Mouse (Mus musculus): Measurements from ENCODE around the gene Kif1b. TPM values are rescaled to one million over a fixed set of nuclear protein-coding genes. Genes with fewer than 3 reads are reported as not detected.

The Kif1b gene
- total and polyA plus RNA-seq, 3 experiments, result 8.8 to 20.2 (median 16.3) TPM

GRCm38 (mm10) chr4:149292984-149293383 lies 14.5 kb downstream of the Kif1b start:
- no peak for TF ChIP-seq BHLHE40 (IDR thresholded peaks at IDR 0.05; ENCODE audit: borderline replicate concordance, low read depth, low read length)
- H3K27me3 ChIP-seq (ENCODE audit: control insufficient read depth in 1 of 2, insufficient read depth in 2 of 2, low read length in 2 of 2), result no peaks in the 10 kb centered on the region
- H3K4me3 ChIP-seq (ENCODE audit: control insufficient read depth in 1 of 2, insufficient read depth in 1 of 2, low read depth in 2 of 2, low read length in 2 of 2), result no peak overlapping the region
- H3K27ac ChIP-seq (ENCODE audit: control insufficient read depth, low read depth, low read length), result no peak overlapping the region
- H3K9me3 ChIP-seq (replicated peaks; ENCODE audit: insufficient read depth, low read length), result no peaks in the 10 kb centered on the region
- H3K79me2 ChIP-seq (ENCODE audit: control insufficient read depth, insufficient read depth, low read length, poor library complexity), result no peaks in the 10 kb centered on the region
- no peaks in the 10 kb centered on the region for H3K36me3 ChIP-seq (ENCODE audit: control insufficient read depth in 1 of 2, insufficient read depth in 2 of 2, low read length in 2 of 2)
- H3K9ac ChIP-seq (ENCODE audit: control insufficient read depth, low read depth, low read length, poor library complexity, severe bottlenecking), result no peak overlapping the region
- no peak for DNase-seq (ENCODE audit: low read depth, low spot score)
- no peaks in the 10 kb centered on the region; a peak in 1 of 4 replicates for H3K4me1 ChIP-seq (ENCODE audit: control insufficient read depth in 1 of 2, insufficient read depth in 2 of 2, low read length in 2 of 2)

- no peaks in the 10 kb centered on the region for H3K36me3 ChIP-seq (ENCODE audit: control insufficient read depth in 1 of 2, insufficient read depth in 2 of 2, low read length in 2 of 2)
- H3K27ac ChIP-seq (ENCODE audit: control insufficient read depth, low read depth, low read length), result no peak overlapping the region
- H3K27me3 ChIP-seq (ENCODE audit: control insufficient read depth in 1 of 2, insufficient read depth in 2 of 2, low read length in 2 of 2), result no peaks in the 10 kb centered on the region
- no peaks in the 10 kb centered on the region for H3K9me3 ChIP-seq (replicated peaks; ENCODE audit: insufficient read depth, low read length)
- TF ChIP-seq TBP (IDR thresholded peaks at IDR 0.05; ENCODE audit: low read depth, low read length) (no peak), ETS1 (IDR thresholded peaks at IDR 0.05; ENCODE audit: low read depth, low read length) (no peak), HCFC1 (IDR thresholded peaks at IDR 0.05; ENCODE audit: low read depth, low read length) (no peak), MAFK (IDR thresholded peaks at IDR 0.05; ENCODE audit: borderline replicate concordance, low read depth, low read length) (no peak), POLR2AphosphoS2 (IDR thresholded peaks at IDR 0.05; ENCODE audit: low read length) (no peak), POLR2AphosphoS5 (IDR thresholded peaks at IDR 0.05; ENCODE audit: borderline replicate concordance, low read depth, low read length) (no peak), RAD21 (IDR thresholded peaks at IDR 0.05; ENCODE audit: low read depth, low read length) (no peak), RCOR1 (IDR thresholded peaks at IDR 0.05; ENCODE audit: low read depth, low read length) (no peak), MAZ (IDR thresholded peaks at IDR 0.05; ENCODE audit: low read depth, low read length) (no peak), NELFE (IDR thresholded peaks at IDR 0.05; ENCODE audit: low read depth, low read length) (no peak), EP300 (IDR thresholded peaks at IDR 0.05; ENCODE audit: low read depth in 1 of 2, low read length in 2 of 2) (no peak), POLR2A (IDR thresholded peaks at IDR 0.05; ENCODE audit: control insufficient read depth in 1 of 2, insufficient read depth in 1 of 2, low read depth in 1 of 2, low read length in 2 of 2, poor library complexity in 1 of 2) (no peak), MAX (IDR thresholded peaks at IDR 0.05; ENCODE audit: low read length) (no peak), ZKSCAN1 (IDR thresholded peaks at IDR 0.05; ENCODE audit: low read depth, low read length) (no peak), ZMIZ1 (IDR thresholded peaks at IDR 0.05; ENCODE audit: low read depth, low read length) (no peak), CHD2 (IDR thresholded peaks at IDR 0.05; ENCODE audit: low read length) (no peak)
- no peak overlapping the region for H3K9ac ChIP-seq (ENCODE audit: control insufficient read depth, low read depth, low read length, poor library complexity, severe bottlenecking)
- H3K4me1 ChIP-seq (ENCODE audit: control insufficient read depth in 1 of 2, insufficient read depth in 2 of 2, low read length in 2 of 2), result no peaks in the 10 kb centered on the region; a peak in 1 of 4 replicates
- H3K79me2 ChIP-seq (ENCODE audit: control insufficient read depth, insufficient read depth, low read length, poor library complexity), result no peaks in the 10 kb centered on the region
- H3K4me3 ChIP-seq (ENCODE audit: control insufficient read depth in 1 of 2, insufficient read depth in 1 of 2, low read depth in 2 of 2, low read length in 2 of 2), result no peak overlapping the region
- DNase-seq (ENCODE audit: low read depth, low spot score), result no peak
Observed at GRCm38 (mm10) chr4:149291061-149291460, 16.4 kb downstream of the Kif1b start.
